Mouse (Mus musculus) ES-E14 (cell line): Measurements from ENCODE around the gene Cdhr2.

Source experiments
- CHD2 ChIP-seq: IDR thresholded peaks from 2 replicates; pipeline ENCODE4 v1.6.1; 2014; ENCODE audit warnings: mild to moderate bottlenecking, low read depth, low read length, inconsistent platforms
- MAFK ChIP-seq: IDR thresholded peaks from 2 replicates; pipeline ENCODE4 v1.6.1; 2014; ENCODE audit warnings: mild to moderate bottlenecking, low read depth, low read length, inconsistent platforms; ENCODE audit not compliant: insufficient read depth
- ZC3H11A ChIP-seq: IDR thresholded peaks from 2 replicates; pipeline ENCODE4 v1.6.1; 2012; ENCODE audit warnings: low read depth, mild to moderate bottlenecking, inconsistent platforms, low read length, borderline replicate concordance

GRCm38 (mm10) chr13:54738213-54738601, 36.9 kb downstream of the Cdhr2 start:
- TF ChIP-seq CHD2, result no peak
- TF ChIP-seq MAFK, result no peak
- no peak for TF ChIP-seq ZC3H11A
